Mouse (Mus musculus): ENCODE measurements around the gene Igbp1b.

The Igbp1b gene

GRCm38 (mm10) chr6:138658516-138658915 is at the start of gene Igbp1b:
Igbp1b (minus strand) TSS chr6:138658544.
- DNase-seq (ENCODE audit: low read depth, low spot score), result no peak

GRCm38 (mm10) chr6:138682959-138683358 is 24.6 kb upstream of the Igbp1b start:
- no peak for DNase-seq (ENCODE audit: low read depth, low spot score)

GRCm38 (mm10) chr6:138672704-138673141 is 14.4 kb upstream of the Igbp1b start:
- no peak for DNase-seq (ENCODE audit: low read depth, low spot score)

GRCm38 (mm10) chr6:138665416-138665815 is 7.1 kb upstream of the Igbp1b start:
- no peak for DNase-seq (ENCODE audit: low read depth, low spot score)

GRCm38 (mm10) chr6:138645604-138646003 is 12.7 kb downstream of the Igbp1b start:
- DNase-seq (ENCODE audit: low read depth, low spot score), result no peak

GRCm38 (mm10) chr6:138639351-138639750 is 19.0 kb downstream of the Igbp1b start:
- no peak for DNase-seq (ENCODE audit: low read depth, low spot score)

- DNase-seq (ENCODE audit: low read depth, low spot score), result no peak
Observed at GRCm38 (mm10) chr6:138620786-138621185, 37.6 kb downstream of the Igbp1b start.

GRCm38 (mm10) chr6:138618396-138618795 is 39.9 kb downstream of the Igbp1b start:
- DNase-seq (ENCODE audit: low read depth, low spot score), result no peak
